Mouse (Mus musculus) lung, adult 2 months (tissue): ENCODE data around the gene Ap1m2.

ENCODE experiments used
- CTCF ChIP-seq: fragments of 200-500 bp; IDR thresholded peaks from 2 replicates; pipeline ENCODE4 v1.5.1; 2011; ENCODE audit warnings: mild to moderate bottlenecking, low read length, control low read depth; ENCODE audit not compliant: insufficient read depth
- POLR2A ChIP-seq: fragments of 200-500 bp; IDR thresholded peaks from 2 replicates; pipeline ENCODE4 v1.6.1; 2011; ENCODE audit warnings: low read depth, mild to moderate bottlenecking, control low read depth, low read length, borderline replicate concordance; ENCODE audit errors: extremely low read depth

- TF ChIP-seq CTCF (no peak), POLR2A (no peak)
Observed at GRCm38 (mm10) chr9:21340411-21340810, 28.3 kb upstream of the Ap1m2 start.
